Mouse (Mus musculus) embryo, embryonic 9.5 days (tissue): ENCODE data around the gene Caskin2.
"Not testable (repeated sequence)": the region's sequence is repeated elsewhere in the genome, so short reads cannot be mapped to it uniquely, and the experiment has no call there.

Experiments
- DNase-seq: peaks from one replicate; pipeline ENCODE4 v3.0.0-alpha.2; 2017; ENCODE audit errors: extremely low spot score

The Caskin2 gene

DNA sequence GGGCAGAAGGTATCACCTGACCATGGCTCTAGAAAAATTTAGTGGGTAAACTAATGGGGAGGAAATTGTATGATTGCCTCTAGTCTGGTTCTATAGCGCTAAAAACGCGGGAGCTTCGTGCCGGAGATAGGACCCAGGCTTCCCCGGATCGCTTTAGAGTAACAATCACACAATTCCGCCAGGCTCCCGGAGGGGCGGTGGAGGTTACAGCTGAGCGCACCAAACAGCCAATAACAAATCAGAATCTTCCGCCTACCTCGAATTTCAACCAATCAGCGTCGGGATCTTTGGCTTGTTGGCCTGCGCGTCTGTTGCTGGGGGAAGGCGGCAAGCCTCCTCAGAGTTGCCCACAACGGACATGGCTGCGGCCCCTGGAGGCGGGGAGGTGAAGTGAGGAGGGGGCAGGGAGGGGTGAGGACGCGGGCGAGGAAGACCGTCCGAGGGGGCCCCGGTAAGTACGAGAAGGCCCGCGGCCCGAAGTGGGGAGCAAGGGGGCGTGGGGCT lies 48.3 kb downstream of the Caskin2 start, which contains the start of gene Tmem94:
Tmem94 (plus strand) TSS at position 331 of the 504 bp plus-strand sequence.
- DNase-seq = peak; percentile 100

DNA sequence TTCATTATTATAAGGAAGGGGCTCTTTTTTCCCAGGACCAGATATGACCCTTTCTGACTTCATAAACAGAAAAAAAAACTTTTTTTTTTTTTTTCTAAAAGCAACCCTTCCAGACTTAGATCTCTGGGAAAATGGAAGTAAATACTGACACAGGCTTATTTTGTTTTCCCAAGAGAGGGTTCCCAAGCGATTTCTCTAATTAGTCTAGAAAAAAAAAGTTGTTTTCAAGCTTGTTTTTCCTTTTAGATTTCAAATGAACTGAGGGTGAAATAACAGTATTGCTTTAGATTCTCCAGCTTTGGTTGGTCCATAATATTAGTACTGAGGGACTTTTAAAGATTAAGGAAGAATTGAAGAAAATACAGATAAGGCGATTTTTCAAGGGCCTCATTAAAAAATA lies 48.7 kb downstream of the Caskin2 start:
- no peak for DNase-seq

DNA sequence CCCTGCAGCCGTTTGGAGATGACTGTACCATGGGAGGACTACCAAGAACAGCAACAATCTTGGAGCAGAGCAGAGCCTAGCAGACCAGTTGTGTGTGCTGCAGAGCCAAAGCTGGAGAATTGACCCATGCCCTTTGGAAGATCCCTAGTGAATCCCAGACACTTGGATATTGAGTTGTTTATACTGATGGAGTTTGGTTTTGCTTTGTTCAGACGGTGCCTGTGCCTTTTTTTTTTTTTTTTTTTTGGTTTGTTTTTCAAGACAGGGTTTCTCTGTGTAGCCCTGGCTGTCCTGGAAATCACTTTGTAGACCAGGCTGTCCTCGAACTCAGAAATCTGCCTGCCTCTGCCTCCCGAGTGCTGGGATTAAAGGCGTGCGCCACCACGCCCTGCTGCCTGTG lies 51.3 kb downstream of the Caskin2 start:
- not testable (repeated sequence) for DNase-seq

DNA sequence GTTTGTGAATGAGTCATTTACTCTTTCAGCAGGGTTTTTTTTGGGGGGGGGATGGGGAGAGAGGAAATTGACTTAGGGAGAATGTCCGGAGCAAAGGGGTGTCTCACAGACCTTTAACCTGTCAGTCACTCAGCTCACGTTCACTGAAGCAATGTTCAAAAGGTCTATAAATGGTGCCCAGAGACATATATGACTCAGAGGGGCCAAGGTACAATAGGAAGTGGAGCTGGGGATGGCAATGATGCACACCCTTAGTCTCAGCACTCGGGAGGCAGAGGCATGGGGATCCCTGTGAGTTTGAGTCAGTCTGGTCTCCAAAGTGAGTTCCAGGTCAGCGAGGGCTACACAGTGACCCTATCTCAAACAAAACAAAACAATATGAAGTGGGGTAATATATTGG lies 60.0 kb downstream of the Caskin2 start:
- DNase-seq = no peak

DNA sequence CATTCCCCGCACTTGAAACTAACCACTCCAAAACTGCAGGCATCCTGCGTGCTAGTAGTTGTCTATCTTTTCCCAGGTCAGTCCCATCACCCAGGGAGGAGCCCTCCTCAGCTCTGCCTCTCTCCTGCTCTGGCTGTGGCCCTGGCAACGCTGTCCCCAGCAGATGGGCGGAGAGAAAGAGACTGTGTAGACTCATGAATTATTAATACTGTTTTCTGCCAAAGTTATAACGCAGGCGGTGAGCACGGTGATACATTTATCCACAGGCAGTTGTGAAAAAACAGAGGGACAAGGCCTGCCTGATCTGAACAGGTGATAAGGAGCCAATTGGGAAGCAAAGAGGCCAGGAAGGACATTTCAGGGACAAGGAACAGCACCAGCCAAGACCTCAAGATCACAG lies 60.8 kb downstream of the Caskin2 start:
- DNase-seq = no peak

DNA sequence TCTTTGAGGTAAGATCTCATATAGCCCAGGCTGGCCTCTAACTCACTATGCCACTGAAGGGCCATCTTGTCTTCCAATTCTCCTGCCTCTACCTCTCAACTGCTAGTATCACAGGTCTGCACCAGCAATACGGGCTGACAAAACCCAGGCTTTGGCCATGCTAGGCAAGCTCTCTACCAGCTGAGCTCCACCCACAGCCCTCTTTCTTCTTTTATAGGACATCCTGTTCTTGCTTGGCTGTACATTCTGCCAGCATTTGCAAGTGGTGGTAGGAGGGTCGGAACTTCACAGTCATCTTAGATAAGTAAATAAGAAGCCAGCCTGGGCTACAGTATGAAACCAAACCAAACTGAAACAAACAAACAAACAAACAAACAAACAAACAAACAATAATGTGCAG lies 61.7 kb downstream of the Caskin2 start:
- no peak for DNase-seq

DNA sequence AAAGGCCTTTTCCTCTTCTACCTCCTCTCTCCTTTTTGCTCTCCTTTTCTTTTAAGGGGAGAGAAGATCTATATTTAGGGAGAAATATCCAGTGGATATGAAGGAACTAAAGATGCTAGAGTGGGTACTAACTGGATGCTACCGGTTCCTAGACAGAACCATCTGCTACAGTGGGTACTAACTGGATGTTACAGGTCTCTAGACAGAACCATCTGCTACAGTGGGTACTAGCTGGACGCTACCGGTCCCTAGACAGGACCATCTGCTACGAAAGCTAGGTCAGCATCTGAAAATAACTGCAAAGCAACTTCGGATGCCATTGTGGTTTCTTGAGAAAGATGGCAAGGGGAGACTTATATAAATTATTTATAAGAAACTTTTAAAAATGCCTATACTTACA lies 63.6 kb downstream of the Caskin2 start:
- no peak for DNase-seq
